Mouse (Mus musculus) liver, embryonic 14.5 days (tissue): ENCODE results near the gene Parp3.

Experiments used
- CTCF ChIP-seq: IDR thresholded peaks from 2 replicates; pipeline ENCODE4 v1.5.1; 2016; ENCODE audit warnings: antibody characterized with exemption, low read depth, control low read depth
- EP300 ChIP-seq: IDR thresholded peaks from 2 replicates; pipeline ENCODE4 v1.6.1; 2016; ENCODE audit warnings: antibody characterized with exemption, low read depth

DNA sequence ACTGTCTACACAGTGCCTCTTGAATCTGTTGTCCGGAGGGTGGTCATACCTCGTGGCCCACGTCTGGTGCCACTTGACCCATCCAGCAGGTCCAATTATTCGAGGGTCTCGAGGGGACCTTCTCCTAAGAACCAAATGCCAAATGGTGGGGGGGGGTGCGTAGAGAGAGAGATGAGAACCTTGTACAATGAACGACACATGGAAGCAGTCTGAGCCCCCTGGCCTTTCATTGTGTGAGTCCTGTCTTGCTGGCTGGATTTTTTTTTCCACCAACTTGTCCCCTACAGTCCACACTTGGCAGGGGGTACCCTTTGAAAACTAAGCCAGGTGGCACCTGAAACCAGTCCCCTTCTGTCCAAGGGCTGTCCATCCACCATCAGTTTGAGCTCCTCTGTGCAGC, 9.0 kb downstream of the Parp3 start:
- TF ChIP-seq CTCF: no peak
- TF ChIP-seq EP300: no peak
